Mouse (Mus musculus) adrenal gland, postnatal 0 days (tissue): ENCODE results near the gene Tomm20. TPM values are rescaled to one million over a fixed set of nuclear protein-coding genes. Genes with fewer than 3 reads are reported as not detected.

ENCODE experiments used
- polyA plus RNA-seq: library from polyadenylated mRNA; unstranded; fragments of >200 nt; fragmentation: Nextera tagmentation; extraction: Ambion mirVana; gene quantifications from 2 replicates; pipeline ENCODE4 v1.2.1, GENCODE M21; 2015

The Tomm20 gene
- 261 and 373 TPM in 2 replicates for polyA plus RNA-seq

GRCm38 (mm10) chr8:126945730-126946163 is at the start of gene Tomm20:
Gene Tomm20, minus strand, starts transcription at chr8:126945844.

GRCm38 (mm10) chr8:126970579-126971313 is 25.1 kb upstream of the Tomm20 start, which contains the start of gene Rbm34:
Gene Rbm34, minus strand, starts transcription at chr8:126971071.

Other genes with a start within 250 kb of the Tomm20 start
- gene Rbm34, start 25.2 kb upstream of the Tomm20 start, polyA plus RNA-seq, result 22.8 and 25.9 TPM in 2 replicates
- gene Pard3, start 118.0 kb upstream of the Tomm20 start, polyA plus RNA-seq, result 11.9 and 14.2 TPM in 2 replicates